Mouse (Mus musculus): ENCODE results near the gene Arntl.

The Arntl gene

DNA sequence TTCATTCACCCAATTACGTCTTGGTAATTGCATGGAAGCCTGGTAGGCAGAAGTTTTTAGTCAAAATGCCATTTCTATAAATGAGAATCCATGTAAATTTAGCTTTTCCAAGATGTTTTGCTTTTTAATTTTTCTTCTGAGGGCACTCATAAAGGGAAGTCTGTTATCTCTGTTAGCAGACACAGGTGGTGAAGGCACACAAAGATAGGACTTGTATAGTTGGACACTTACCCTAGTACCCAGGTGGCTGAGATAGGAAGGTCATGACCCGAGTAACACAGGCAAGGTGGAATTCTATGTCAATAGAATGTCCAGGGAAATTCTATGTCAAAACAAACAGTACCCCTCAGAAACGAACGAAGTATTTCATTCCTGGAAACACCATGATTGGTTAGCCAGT, 84.9 kb downstream of the Arntl start:
- DNase-seq (ENCODE audit: low spot score in 2 of 2): no peak

DNA sequence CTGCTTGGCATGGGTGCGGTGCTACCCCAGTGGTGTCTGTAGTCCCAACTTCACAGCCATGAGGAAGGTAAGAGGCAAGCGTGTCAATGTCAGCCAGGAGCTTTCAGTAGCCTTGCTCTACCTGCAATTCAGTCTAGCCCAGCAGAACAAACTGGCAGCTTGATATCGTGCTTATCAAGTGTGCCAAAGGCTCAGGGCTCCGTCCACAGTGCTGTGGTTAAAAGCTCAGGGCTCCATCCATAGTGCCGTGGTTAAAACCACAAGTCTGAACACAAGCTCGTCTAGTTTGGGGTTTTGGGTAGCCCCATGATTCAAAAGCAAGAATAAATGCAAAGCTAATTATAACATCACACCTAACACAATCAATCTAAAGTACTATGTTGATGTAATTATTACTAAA, 87.3 kb downstream of the Arntl start:
- no peak for DNase-seq (ENCODE audit: low spot score in 2 of 2)

DNA sequence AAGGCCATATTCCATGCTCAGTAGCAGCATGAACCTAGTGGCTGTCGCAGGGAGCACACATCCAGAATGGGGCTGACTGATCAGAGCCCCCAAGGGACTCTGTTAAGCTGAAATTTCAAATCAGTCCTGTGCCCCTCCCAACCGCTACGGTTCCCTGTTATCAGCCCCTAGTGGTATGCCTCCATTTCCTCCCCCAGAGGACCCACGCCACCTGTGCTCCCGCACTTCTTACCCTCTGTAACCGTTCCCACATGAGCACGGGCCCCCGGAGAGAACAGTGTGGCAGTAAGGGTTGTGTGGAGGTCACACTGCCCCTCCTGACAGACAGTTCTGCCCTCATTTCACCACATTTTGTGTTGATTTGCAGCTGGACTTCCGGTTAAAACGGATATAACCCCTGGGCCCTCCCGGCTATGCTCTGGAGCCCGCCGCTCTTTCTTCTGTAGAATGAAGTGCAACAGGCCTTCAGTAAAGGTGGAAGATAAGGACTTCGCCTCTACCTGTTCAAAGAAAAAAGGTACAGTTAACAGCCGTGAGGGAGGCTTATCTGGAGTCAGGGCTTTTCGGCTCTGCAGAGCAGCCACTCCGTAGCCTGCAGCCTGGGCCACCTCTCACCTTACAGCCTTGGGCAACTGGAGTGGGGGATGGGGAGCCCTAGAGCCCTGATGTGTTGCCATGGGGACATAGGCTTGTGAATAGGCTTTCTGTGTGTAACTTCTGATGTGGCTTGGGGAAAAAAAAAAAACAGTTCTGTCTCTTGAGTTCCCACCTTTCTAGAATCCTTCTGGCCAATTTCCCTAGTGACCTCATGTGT, 88.0 kb downstream of the Arntl start:
- DNase-seq (ENCODE audit: low spot score in 2 of 2): no peak

DNA sequence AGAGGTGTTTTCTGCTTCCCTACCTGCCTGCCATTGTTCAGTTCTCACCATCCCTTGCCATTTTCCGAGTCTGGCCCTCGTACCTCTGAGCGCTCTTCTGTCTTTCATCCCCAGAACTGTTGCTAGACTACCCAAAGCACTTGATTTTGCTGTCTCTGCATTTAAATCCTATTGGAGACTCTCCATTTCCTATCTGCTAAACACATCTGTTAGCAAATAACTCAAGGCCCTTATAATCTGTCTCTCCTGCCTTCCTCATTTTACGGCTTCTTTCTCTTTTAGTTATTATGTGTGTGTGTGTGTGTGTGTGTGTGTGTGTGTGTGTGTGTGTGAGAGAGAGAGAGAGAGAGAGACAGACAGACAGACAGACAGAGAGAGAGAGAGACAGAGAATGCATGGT, 90.5 kb downstream of the Arntl start:
- DNase-seq (ENCODE audit: low spot score in 2 of 2): no peak

DNA sequence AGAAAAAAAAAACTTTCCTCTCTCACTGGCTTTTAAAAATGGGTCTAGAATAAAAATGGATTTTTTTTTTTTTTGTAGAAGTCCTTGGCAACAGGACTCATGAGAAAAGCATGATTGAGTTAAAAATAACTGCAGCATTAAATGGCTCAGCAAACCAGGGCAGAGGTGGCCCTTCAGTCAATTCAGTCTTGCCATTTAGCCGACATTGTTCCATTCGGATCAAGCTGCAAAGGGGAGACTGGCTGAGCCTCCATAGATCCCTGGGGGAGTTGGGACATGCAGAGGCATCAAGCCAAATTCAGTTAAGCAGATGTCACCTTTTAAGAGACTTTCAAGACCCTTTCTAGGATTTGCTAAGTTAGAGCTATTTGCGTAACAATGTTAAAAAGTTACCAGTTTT, 102.9 kb downstream of the Arntl start:
- no peak for DNase-seq (ENCODE audit: low spot score in 2 of 2)

DNA sequence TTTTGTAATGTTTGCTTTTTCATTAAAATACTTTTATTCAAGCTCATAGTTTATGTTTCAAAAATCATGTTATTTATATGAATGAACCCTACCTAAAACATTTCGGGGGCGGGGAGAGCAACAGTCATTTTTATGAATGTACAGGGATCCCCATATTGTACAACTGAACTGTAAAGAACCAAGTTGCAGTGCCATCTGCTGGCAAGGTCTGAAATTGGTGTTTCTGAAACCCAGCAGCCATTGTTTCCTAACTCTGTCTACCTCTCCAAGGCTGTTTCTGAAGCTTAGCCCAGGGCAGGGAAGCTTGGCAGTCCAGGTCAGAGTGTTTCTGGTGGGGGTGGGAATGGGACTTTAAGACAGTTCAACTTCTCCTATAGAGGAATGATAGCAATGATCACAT, 104.5 kb downstream of the Arntl start:
- DNase-seq (ENCODE audit: low spot score in 2 of 2): peak in 1 of 2 experiments; percentile 58

DNA sequence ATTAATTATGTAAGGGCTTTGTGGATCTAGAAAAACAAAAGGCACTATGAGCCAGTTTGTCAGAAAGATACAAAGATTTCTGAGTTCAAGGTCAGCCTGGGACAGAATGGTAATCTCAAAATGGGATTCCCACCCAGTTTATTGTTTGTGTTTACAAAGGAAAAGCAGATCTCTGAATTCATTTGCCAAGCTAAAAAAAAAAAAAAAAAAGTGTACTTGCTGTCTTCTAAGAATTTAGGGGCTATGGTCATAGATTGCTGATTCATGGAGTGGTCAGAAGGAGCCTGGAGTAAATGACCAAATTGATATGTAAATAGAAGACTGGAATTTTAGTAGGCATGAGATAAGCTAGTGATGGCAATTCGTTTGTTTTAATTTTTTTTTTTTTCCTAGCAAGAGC, 112.9 kb downstream of the Arntl start:
- DNase-seq (ENCODE audit: low spot score in 2 of 2): no peak

DNA sequence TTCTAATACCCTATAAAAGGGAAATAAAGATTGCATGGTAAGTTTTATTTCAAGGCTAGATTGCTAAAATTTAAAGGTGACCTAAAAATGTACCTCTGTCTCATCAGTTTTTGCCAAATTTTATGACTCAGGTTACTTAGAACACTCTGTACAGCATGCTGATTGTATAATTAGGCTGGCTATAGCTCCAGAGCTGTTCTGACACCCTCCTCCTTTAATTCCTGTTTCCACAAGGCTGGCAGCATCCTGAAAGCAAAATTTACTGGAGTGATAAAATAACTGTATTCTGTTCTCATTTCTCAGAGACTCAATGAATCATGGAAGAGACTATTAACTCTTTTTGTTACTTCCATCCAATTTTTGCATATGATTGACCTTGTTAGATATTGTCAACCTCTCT, 126.8 kb downstream of the Arntl start:
- DNase-seq (ENCODE audit: low spot score in 2 of 2): no peak

DNA sequence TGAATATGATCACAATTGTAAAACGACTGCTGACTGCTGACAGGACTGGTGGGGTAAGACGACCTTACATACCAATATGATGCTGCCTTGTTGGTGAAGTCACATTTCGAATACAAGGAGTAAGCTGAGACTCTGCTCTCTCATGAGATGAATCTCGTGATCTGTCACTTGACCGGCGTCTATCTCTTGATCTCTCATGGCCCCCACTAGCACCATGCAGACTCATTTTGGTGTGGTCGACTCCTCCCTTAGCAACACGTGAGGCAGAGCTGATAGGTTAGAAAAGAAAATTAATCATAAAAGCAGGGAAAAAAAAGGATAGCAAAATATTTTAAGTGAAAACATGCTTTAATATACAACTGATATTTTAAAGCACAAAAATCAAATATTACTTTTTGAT, 128.0 kb downstream of the Arntl start:
- no peak for DNase-seq (ENCODE audit: low spot score in 2 of 2)

DNA sequence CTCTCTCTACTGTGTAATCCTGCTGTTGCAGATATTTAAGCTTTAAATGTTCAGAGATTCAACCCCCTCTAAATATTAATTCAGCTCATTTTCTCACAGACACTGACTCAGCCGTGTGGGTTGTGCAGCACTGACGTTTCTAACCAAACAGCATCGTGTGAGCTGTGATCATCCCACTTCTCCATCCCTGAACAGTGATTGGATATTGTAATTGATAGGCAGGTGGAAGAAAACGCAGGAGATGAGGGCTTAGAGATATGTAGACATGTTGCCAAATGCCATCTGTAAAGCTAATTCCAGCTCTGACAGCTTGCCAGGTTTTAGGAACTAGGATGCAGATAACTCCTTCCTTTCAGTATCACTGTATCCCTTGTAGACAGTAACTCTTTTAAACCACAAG, 140.0 kb downstream of the Arntl start:
- DNase-seq (ENCODE audit: low spot score in 2 of 2): peak; percentile 45 to 73

DNA sequence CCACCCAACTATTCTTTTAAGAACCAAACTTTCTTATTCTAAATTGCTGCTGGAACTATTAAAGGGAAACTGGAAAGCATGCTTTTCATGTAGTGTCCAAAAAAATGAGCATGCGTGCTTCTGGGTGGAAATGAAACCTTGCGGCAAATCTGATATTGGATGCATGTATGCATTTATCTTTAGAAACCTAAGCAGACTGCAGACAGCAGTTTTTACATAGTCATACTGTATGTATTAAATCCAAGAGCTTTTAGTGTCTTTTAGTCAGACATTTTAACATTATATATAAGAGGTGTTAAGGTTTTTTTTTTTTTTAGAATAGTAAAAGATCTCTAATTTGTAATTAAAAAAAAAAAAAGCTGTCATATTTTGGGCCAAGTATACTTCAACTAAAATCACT, 140.4 kb downstream of the Arntl start:
- DNase-seq (ENCODE audit: low spot score in 2 of 2): no peak

DNA sequence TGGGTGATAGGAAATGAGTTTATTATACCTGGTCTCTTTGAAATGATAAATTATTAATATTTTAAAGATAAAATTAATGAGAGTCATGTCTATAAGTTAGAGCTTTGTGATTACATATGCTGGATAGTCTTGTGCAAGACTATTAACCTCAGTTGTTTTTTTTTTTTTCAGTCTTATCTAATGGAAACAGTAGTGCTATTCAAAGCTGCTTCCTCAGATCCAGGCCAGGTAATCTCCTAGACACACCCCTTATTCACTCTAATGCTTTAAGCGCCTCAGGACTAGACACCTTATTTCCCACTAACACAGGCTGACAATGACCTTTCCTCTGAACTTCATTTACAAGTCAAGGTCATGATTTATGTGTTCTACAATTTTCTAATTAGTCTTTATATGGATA, 141.8 kb downstream of the Arntl start:
- no peak for DNase-seq (ENCODE audit: low spot score in 2 of 2)
